Mouse (Mus musculus): ENCODE measurements around the gene Popdc2. TPM values are rescaled to one million over a fixed set of nuclear protein-coding genes. Genes with fewer than 3 reads are reported as not detected.

The Popdc2 gene
- polyA plus RNA-seq, 1 experiment from 2014 or later = 1.0 TPM

DNA sequence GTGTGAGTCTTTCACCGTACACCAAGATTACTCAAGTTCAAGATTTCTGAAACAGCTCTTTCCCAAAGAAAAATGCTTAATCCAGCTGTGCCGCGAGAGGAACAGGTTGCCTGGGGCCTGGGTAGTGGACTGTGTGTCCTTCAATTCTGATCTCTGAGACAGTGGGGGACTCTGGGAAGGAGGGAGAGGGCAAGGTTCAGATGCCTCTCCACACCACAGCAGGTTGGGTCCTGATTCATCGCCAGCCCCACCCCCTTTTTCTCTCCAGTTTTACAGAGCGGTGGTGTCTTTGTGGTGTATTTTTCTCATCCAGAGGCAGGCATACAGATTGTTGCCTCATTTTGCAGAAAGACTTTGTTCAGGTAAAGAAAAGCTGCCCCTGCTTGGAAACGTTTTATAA lies 36.3 kb downstream of the Popdc2 start:
- Histone ChIP-seq H3K9me3 (ENCODE audit: control insufficient read depth, low read length) (no peaks in the 10 kb centered on the region), H3K4me3 (ENCODE audit: low read depth, low read length) (no peak overlapping the region), H3K27ac (ENCODE audit: low read depth, low read length) (no peak overlapping the region), H3K9ac (ENCODE audit: low read depth, low read length) (no peak overlapping the region), H3K36me3 (ENCODE audit: control insufficient read depth, insufficient read depth, low read length) (no peaks in the 10 kb centered on the region), H3K4me2 (replicated peaks; ENCODE audit: low read depth, low read length) (no peak overlapping the region), H3K4me1 (replicated peaks; ENCODE audit: control insufficient read depth, insufficient read depth, low read length) (peaks cover 3% of the 10 kb centered on the region; the same call in 1 of the 2 replicates), H3K27me3 (ENCODE audit: control insufficient read depth, insufficient read depth, low read length) (no peaks in the 10 kb centered on the region)
- ATAC-seq (ENCODE audit: low FRiP score) (no peak), DNase-seq (ENCODE audit: low spot score) (no peak)
- WGBS = 93% methylated on average over 6 of the region's 6 CpGs

GRCm38 (mm10) chr16:38399076-38399475 lies 37.1 kb downstream of the Popdc2 start:
- Histone ChIP-seq H3K9me3 (ENCODE audit: control insufficient read depth, low read length) (no peaks in the 10 kb centered on the region), H3K27me3 (ENCODE audit: control insufficient read depth, insufficient read depth, low read length) (no peaks in the 10 kb centered on the region), H3K4me3 (ENCODE audit: low read depth, low read length) (no peak overlapping the region), H3K27ac (ENCODE audit: low read depth, low read length) (no peak overlapping the region), H3K9ac (ENCODE audit: low read depth, low read length) (no peak overlapping the region; the same call in 1 of the 2 replicates), H3K4me2 (replicated peaks; ENCODE audit: low read depth, low read length) (no peak overlapping the region; the same call in 1 of the 2 replicates), H3K36me3 (ENCODE audit: control insufficient read depth, insufficient read depth, low read length) (no peaks in the 10 kb centered on the region), H3K4me1 (replicated peaks; ENCODE audit: control insufficient read depth, insufficient read depth, low read length) (peaks cover 3% of the 10 kb centered on the region; the same call in 1 of the 2 replicates)
- 71% methylated on average over 3 of the region's 3 CpGs for WGBS
- no peak for ATAC-seq (ENCODE audit: low FRiP score)
- DNase-seq (ENCODE audit: low spot score) = no peak

DNA sequence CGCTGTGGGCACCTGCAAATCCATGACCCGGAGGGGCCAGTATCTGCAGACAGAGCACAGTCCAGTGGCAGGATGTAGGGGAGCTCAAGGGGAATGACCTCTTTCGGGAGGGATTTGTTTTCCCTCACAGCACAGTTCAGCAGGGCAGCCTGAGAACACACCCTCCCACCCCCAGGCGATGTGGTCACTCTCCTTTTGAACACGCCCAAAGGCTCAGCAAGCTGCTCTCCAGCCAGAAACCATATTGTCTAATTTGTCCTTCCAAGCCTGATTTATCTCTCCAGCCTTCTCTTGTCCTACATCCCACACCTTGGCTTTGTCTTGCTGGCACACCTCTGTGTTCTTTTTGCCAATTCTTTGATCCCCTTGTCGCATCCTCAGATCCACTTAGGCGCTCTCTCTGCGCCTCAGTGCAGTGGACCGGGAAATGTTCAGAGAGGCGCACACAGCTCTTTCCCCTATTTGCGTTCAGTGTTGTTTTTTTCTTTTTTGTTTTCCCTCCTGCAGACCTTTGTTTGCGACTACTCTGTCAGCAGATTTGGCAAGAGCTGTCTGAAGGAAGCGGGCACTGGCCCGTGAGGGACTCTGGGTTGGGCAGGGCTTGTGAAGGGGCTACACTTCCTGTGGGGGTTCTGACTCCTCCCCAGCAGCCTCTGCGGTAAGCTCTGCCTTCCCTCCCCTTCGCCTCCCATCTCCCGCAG lies 37.7 kb downstream of the Popdc2 start:
- H3K4me1 ChIP-seq (replicated peaks; ENCODE audit: control insufficient read depth, insufficient read depth, low read length) = peaks cover 3% of the 10 kb centered on the region; the same call in 1 of the 2 replicates
- H3K27me3 ChIP-seq (ENCODE audit: control insufficient read depth, insufficient read depth, low read length) = no peaks in the 10 kb centered on the region
- WGBS = 11% methylated on average over 17 of the region's 17 CpGs
- no peaks in the 10 kb centered on the region for H3K36me3 ChIP-seq (ENCODE audit: control insufficient read depth, insufficient read depth, low read length)
- DNase-seq (ENCODE audit: low spot score) (peak; percentile 58), ATAC-seq (ENCODE audit: low FRiP score) (peak; percentile 81)
- no peaks in the 10 kb centered on the region for H3K9me3 ChIP-seq (ENCODE audit: control insufficient read depth, low read length)
- H3K27ac ChIP-seq (ENCODE audit: low read depth, low read length) = peak overlapping the region; percentile 42; the same call in 1 of the 2 replicates
- H3K4me2 ChIP-seq (replicated peaks; ENCODE audit: low read depth, low read length) = peak overlapping the region; percentile 52
- H3K4me3 ChIP-seq (ENCODE audit: low read depth, low read length) = peak overlapping the region; percentile 25
- peak overlapping the region; percentile 64 for H3K9ac ChIP-seq (ENCODE audit: low read depth, low read length)

DNA sequence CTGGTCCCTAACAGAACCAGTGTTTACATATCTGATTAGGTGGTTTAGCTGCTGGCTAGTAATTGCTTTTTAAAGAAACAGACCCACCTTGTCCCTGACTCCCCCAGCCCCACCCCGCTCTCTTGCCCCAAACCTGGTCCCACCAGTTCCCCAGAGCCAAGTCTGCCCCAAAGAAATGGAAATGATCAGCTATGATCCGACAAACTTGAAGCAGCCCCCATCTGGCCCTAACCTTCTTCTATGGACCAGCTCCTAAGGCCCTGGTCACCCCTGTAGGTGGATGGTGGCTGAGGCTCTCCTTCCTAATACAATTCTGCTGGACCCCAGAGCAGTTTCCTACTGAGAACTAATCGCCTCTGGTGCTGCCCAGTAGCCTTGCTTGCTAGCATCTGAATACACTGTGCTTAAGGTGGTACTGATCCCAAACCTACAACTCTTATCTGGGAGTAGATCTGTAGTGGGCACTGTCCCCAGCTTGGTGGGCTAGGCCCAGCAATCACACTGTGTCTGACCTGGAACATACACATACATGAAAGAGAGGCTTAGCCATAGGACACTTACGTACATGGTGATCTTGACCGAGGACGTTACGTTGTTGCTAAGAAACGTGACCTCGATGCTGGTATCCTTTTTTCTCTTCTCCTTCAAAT lies 38.4 kb downstream of the Popdc2 start:
- H3K36me3 ChIP-seq (ENCODE audit: control insufficient read depth, insufficient read depth, low read length) = no peaks in the 10 kb centered on the region
- H3K27me3 ChIP-seq (ENCODE audit: control insufficient read depth, insufficient read depth, low read length) = no peaks in the 10 kb centered on the region
- 79% methylated on average over 9 of the region's 9 CpGs for WGBS
- ATAC-seq (ENCODE audit: low FRiP score) (no peak), DNase-seq (ENCODE audit: low spot score) (no peak)
- H3K4me1 ChIP-seq (replicated peaks; ENCODE audit: control insufficient read depth, insufficient read depth, low read length) = peaks cover 3% of the 10 kb centered on the region; the same call in 1 of the 2 replicates
- H3K9ac ChIP-seq (ENCODE audit: low read depth, low read length) = 0 out of 2 replicates have a peak overlapping the region, but pooled peaks have one; percentile 23
- H3K9me3 ChIP-seq (ENCODE audit: control insufficient read depth, low read length) = no peaks in the 10 kb centered on the region
- H3K4me2 ChIP-seq (replicated peaks; ENCODE audit: low read depth, low read length) = peak overlapping the region; percentile 52
- 0 out of 2 replicates have a peak overlapping the region, but pooled peaks have one; percentile 30 for H3K27ac ChIP-seq (ENCODE audit: low read depth, low read length)
- no peak overlapping the region for H3K4me3 ChIP-seq (ENCODE audit: low read depth, low read length)

DNA sequence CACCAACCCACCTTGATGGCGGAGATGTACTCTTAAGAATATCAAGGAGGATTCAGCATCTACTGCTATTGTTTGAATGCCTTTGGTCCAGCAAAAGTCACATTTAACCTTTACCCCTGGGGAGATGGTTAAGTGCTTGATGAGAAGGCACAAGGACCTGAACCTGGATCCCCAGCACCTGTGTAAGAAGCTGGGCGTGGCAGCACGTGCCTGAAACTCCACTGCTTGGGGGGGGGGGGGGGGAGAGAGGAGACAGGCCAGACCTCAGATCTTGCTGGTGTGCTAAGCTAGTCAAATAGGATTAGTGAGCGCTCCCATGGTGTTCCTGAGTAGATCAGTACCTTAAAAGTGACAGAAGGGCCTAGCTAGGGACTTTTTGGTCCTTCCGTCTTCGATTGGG lies 39.5 kb downstream of the Popdc2 start:
- H3K9ac ChIP-seq (ENCODE audit: low read depth, low read length) = no peak overlapping the region
- no peak overlapping the region for H3K4me3 ChIP-seq (ENCODE audit: low read depth, low read length)
- ATAC-seq (ENCODE audit: low FRiP score) (no peak), DNase-seq (ENCODE audit: low spot score) (no peak)
- peaks cover 3% of the 10 kb centered on the region; the same call in 1 of the 2 replicates for H3K4me1 ChIP-seq (replicated peaks; ENCODE audit: control insufficient read depth, insufficient read depth, low read length)
- H3K27me3 ChIP-seq (ENCODE audit: control insufficient read depth, insufficient read depth, low read length) = no peaks in the 10 kb centered on the region
- H3K4me2 ChIP-seq (replicated peaks; ENCODE audit: low read depth, low read length) = no peak overlapping the region
- no peaks in the 10 kb centered on the region for H3K9me3 ChIP-seq (ENCODE audit: control insufficient read depth, low read length)
- H3K27ac ChIP-seq (ENCODE audit: low read depth, low read length) = no peak overlapping the region
- no peaks in the 10 kb centered on the region for H3K36me3 ChIP-seq (ENCODE audit: control insufficient read depth, insufficient read depth, low read length)
- 87% methylated on average over 6 of the region's 6 CpGs for WGBS

- Histone ChIP-seq H3K9me3 (ENCODE audit: control insufficient read depth, low read length) (no peaks in the 10 kb centered on the region), H3K9ac (ENCODE audit: low read depth, low read length) (no peak overlapping the region)
Measured at GRCm38 (mm10) chr16:38403639-38404038, 41.6 kb downstream of the Popdc2 start.

DNA sequence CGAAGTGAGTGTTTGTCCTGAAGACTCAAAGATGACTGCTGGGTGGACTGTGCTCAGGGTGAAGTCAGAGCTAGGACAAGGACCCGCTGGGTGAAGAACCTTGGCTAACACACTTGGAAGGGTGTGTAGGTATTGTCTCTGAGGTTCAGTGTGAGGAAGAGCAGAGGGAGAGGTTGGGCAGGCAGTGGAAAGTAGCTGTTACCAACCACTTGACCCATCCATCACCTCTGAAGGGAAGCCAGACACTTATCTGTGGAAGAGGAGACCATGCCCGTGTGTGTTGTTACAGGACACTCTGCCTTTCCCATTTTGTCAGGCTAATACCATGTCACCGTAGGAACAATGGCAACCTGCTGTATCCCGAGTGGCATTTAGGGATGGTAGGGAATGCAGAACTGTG lies 44.3 kb downstream of the Popdc2 start:
- H3K9ac ChIP-seq (ENCODE audit: low read depth, low read length) = no peak overlapping the region
- ATAC-seq (ENCODE audit: low FRiP score) = no peak
- DNase-seq (ENCODE audit: low spot score) = no peak
- WGBS = 76% methylated on average over 5 of the region's 5 CpGs
- H3K4me2 ChIP-seq (replicated peaks; ENCODE audit: low read depth, low read length) = no peak overlapping the region
- H3K36me3 ChIP-seq (ENCODE audit: control insufficient read depth, insufficient read depth, low read length) = no peaks in the 10 kb centered on the region
- H3K9me3 ChIP-seq (ENCODE audit: control insufficient read depth, low read length) = no peaks in the 10 kb centered on the region
- H3K4me1 ChIP-seq (replicated peaks; ENCODE audit: control insufficient read depth, insufficient read depth, low read length) = no peaks in the 10 kb centered on the region
- no peaks in the 10 kb centered on the region for H3K27me3 ChIP-seq (ENCODE audit: control insufficient read depth, insufficient read depth, low read length)
- no peak overlapping the region for H3K27ac ChIP-seq (ENCODE audit: low read depth, low read length)
- H3K4me3 ChIP-seq (ENCODE audit: low read depth, low read length) = no peak overlapping the region

More at GRCm38 (mm10) chr16:38403639-38404038, 41.6 kb downstream of the Popdc2 start:
- H3K36me3 ChIP-seq (ENCODE audit: control insufficient read depth, insufficient read depth, low read length) = no peaks in the 10 kb centered on the region
- DNase-seq (ENCODE audit: low spot score) (no peak), ATAC-seq (ENCODE audit: low FRiP score) (no peak)
- H3K4me3 ChIP-seq (ENCODE audit: low read depth, low read length) = no peak overlapping the region
- no peak overlapping the region for H3K4me2 ChIP-seq (replicated peaks; ENCODE audit: low read depth, low read length)
- peaks cover 3% of the 10 kb centered on the region; the same call in 1 of the 2 replicates for H3K4me1 ChIP-seq (replicated peaks; ENCODE audit: control insufficient read depth, insufficient read depth, low read length)
- no peaks in the 10 kb centered on the region for H3K27me3 ChIP-seq (ENCODE audit: control insufficient read depth, insufficient read depth, low read length)
- WGBS = 87% methylated on average over 7 of the region's 7 CpGs
- no peak overlapping the region for H3K27ac ChIP-seq (ENCODE audit: low read depth, low read length)

DNA sequence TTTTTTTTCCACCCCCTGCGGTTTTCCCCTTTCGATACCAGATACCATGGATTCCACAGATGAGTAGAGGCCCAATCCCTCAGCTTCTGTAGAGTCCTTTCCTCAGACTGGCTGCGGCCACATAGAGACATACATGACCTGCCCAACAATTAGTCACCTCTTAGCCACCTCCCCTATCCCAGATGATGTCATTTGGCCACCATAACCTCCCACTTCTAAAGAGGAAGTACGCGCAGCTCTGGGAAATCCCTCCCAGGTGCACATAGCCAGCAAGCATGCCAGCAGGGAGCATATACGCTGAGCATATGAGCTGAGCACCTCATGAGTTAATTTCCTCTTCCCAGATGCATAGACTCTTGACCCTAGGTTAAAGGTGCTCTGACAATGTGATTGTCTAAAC lies 44.7 kb downstream of the Popdc2 start:
- no peak overlapping the region for H3K4me3 ChIP-seq (ENCODE audit: low read depth, low read length)
- no peaks in the 10 kb centered on the region for H3K36me3 ChIP-seq (ENCODE audit: control insufficient read depth, insufficient read depth, low read length)
- DNase-seq (ENCODE audit: low spot score) (no peak), ATAC-seq (ENCODE audit: low FRiP score) (no peak)
- H3K4me2 ChIP-seq (replicated peaks; ENCODE audit: low read depth, low read length) = no peak overlapping the region
- H3K27ac ChIP-seq (ENCODE audit: low read depth, low read length) = no peak overlapping the region
- no peak overlapping the region for H3K9ac ChIP-seq (ENCODE audit: low read depth, low read length)
- WGBS = 85% methylated on average over 6 of the region's 6 CpGs
- H3K9me3 ChIP-seq (ENCODE audit: control insufficient read depth, low read length) = no peaks in the 10 kb centered on the region
- no peaks in the 10 kb centered on the region for H3K27me3 ChIP-seq (ENCODE audit: control insufficient read depth, insufficient read depth, low read length)
- H3K4me1 ChIP-seq (replicated peaks; ENCODE audit: control insufficient read depth, insufficient read depth, low read length) = no peaks in the 10 kb centered on the region

Measured in hindbrain, embryonic 11.5 days (tissue).